In genomic region chr3:35404492-35405390, GRCm38 (mm10) we compare ENCODE assay signal across 8 mouse cellular contexts.
A peak's percentile ranks its signal among the peaks of the same experiment; 100 is the strongest.
DNase-seq lines count a peak whose midpoint lies in the region; ATAC-seq lines count a peak whose summit lies in the region.
"Had no signal": no experiment of that assay in that cellular context is flagged by ENCODE, and none has a peak within 500 bp of the region (broad histone marks: within the 10 kb centered on the region; RNA-seq: fewer than 3 reads in every experiment).

No protein-coding gene starts in this region.

- H3K4me3 ChIP-seq in embryonic facial prominence, embryonic 14.5 days (ENCODE audit: low read depth, low read length), result 0 out of 2 replicates have a peak overlapping the region, but pooled peaks have one; percentile 8
- H3K4me3 ChIP-seq in limb, embryonic 10.5 days, result no peak overlapping the region
- H3K4me3 ChIP-seq: erythroblast, embryonic 14.5 days had no signal

- H3K27ac ChIP-seq in embryonic facial prominence, embryonic 14.5 days (replicated peaks; ENCODE audit: low read depth, low read length), result peak overlapping the region; percentile 39
- peak overlapping the region; percentile 75 for H3K27ac ChIP-seq in limb, embryonic 10.5 days

- DNase-seq in right cerebral cortex, postnatal 10 days (ENCODE audit: low spot score in 2 of 2), result peak; percentile 47 to 59
- no peak for DNase-seq in right cerebral cortex, postnatal 4 days
- peak; percentile 67 for DNase-seq in embryonic facial prominence, embryonic 14.5 days (ENCODE audit: low spot score)
- DNase-seq in limb, embryonic 10.5 days (ENCODE audit: low spot score), result peak; percentile 64
- DNase-seq in skeletal muscle tissue, adult 2 months (ENCODE audit: low read depth, low spot score), result peak; percentile 15
- DNase-seq in thymus, postnatal 36 days, result no peak

- H3K4me1 ChIP-seq in embryonic facial prominence, embryonic 14.5 days (ENCODE audit: control insufficient read depth, insufficient read depth, low read length), result peaks cover 5% of the 10 kb centered on the region
- peaks cover 16% of the 10 kb centered on the region for H3K4me1 ChIP-seq in limb, embryonic 10.5 days

- no peaks in the 10 kb centered on the region for H3K9me3 ChIP-seq in embryonic facial prominence, embryonic 14.5 days (ENCODE audit: control insufficient read depth, low read length)
- H3K9me3 ChIP-seq in limb, embryonic 10.5 days (replicated peaks), result no peaks in the 10 kb centered on the region

- H3K36me3 ChIP-seq in embryonic facial prominence, embryonic 14.5 days (ENCODE audit: control insufficient read depth, insufficient read depth, low read length), result no peaks in the 10 kb centered on the region
- no peaks in the 10 kb centered on the region for H3K36me3 ChIP-seq in limb, embryonic 10.5 days

- no peak for ATAC-seq in embryonic facial prominence, embryonic 14.5 days (ENCODE audit: low read depth)
- no peak for ATAC-seq in cerebellum, adult (ENCODE audit: insufficient number of reproducible peaks, low FRiP score, low TSS enrichment)

- H3K27me3 ChIP-seq in embryonic facial prominence, embryonic 14.5 days (replicated peaks; ENCODE audit: control insufficient read depth, insufficient read depth, low read length), result no peaks in the 10 kb centered on the region
- H3K27me3 ChIP-seq in limb, embryonic 10.5 days (ENCODE audit: low read depth, poor library complexity, severe bottlenecking), result no peaks in the 10 kb centered on the region

- no peak overlapping the region; the same call in 1 of the 2 replicates for H3K9ac ChIP-seq in embryonic facial prominence, embryonic 14.5 days (ENCODE audit: low read depth, low read length)

- peak overlapping the region; percentile 39 for H3K4me2 ChIP-seq in embryonic facial prominence, embryonic 14.5 days (ENCODE audit: low read depth, low read length)

- 17% methylated on average over 10 of the region's 10 CpGs for WGBS in embryonic facial prominence, embryonic 14.5 days
- WGBS in limb, embryonic 10.5 days, result 18% methylated on average over 10 of the region's 10 CpGs

Comparison
In these comparisons a context has a peak if more than half of its experiments do, and no peak if none do; other contexts are left out.
1. DNase-seq: peak in right cerebral cortex, postnatal 10 days (2 of 2), embryonic facial prominence, embryonic 14.5 days (single experiment), limb, embryonic 10.5 days (single experiment) and skeletal muscle tissue, adult 2 months (single experiment); none in right cerebral cortex, postnatal 4 days (single experiment) and thymus, postnatal 36 days (0 of 2).